Mouse (Mus musculus) embryonic fibroblast, embryonic 13.5 days (primary cell): ENCODE data around the gene Rnf40.

Experiments
- CTCF ChIP-seq: IDR thresholded peaks from 2 replicates; pipeline ENCODE4 v1.5.1; 2011; ENCODE audit warnings: mild to moderate bottlenecking, control low read depth, low read length, moderate library complexity, borderline replicate concordance; ENCODE audit not compliant: insufficient read depth
- POLR2A ChIP-seq: IDR thresholded peaks from 2 replicates; pipeline ENCODE4 v1.6.1; 2011; ENCODE audit warnings: low read depth, mild to moderate bottlenecking, control low read depth, low read length, moderate library complexity

- TF ChIP-seq CTCF (no peak), POLR2A (no peak)
Observed at GRCm38 (mm10) chr7:127583260-127583659, 5.3 kb upstream of the Rnf40 start.
